Mouse (Mus musculus) frontal cortex, adult 2 months (tissue): Measurements from ENCODE around the gene Nop58. TPM values are rescaled to one million over a fixed set of nuclear protein-coding genes. Genes with fewer than 3 reads are reported as not detected.
"Not testable (repeated sequence)": the region's sequence is repeated elsewhere in the genome, so short reads cannot be mapped to it uniquely, and the experiment has no call there.

ENCODE experiments used
- DNase-seq, 2 experiments: peaks; one replicate each; pipeline ENCODE4 v3.0.0; 2022; ENCODE audit warnings: low spot score in 1 of 2; ENCODE audit errors: extremely low spot score in 1 of 2
- polyA plus RNA-seq: library from polyadenylated mRNA; depleted of rRNA; stranded (reverse); fragments of >200 nt; gene quantifications from 2 replicates; pipeline ENCODE4 v1.2.3, GENCODE M21; 2012; rRNA removed

Gene Nop58
- 20.2 and 25.2 TPM in 2 replicates for polyA plus RNA-seq

- peak; percentile 94 to 96 for DNase-seq
Observed at GRCm38 (mm10) chr1:59684819-59685755, at the start of gene Nop58. Gene Nop58 (plus strand): TSS chr1:59684971.

GRCm38 (mm10) chr1:59636349-59636748 lies 48.4 kb upstream of the Nop58 start:
- no peak for DNase-seq

- no peak for DNase-seq
Observed at GRCm38 (mm10) chr1:59638371-59638770, 46.4 kb upstream of the Nop58 start.

- DNase-seq, result no peak
Observed at GRCm38 (mm10) chr1:59642488-59642887, 42.3 kb upstream of the Nop58 start.

- not testable (repeated sequence) for DNase-seq
Observed at GRCm38 (mm10) chr1:59646502-59646901, 38.3 kb upstream of the Nop58 start.

GRCm38 (mm10) chr1:59651201-59651819 lies 33.5 kb upstream of the Nop58 start:
- DNase-seq, result no peak

- no peak for DNase-seq
Observed at GRCm38 (mm10) chr1:59653243-59653911, 31.4 kb upstream of the Nop58 start.

- no peak for DNase-seq
Observed at GRCm38 (mm10) chr1:59656244-59657171, 28.3 kb upstream of the Nop58 start.

- no peak for DNase-seq
Observed at GRCm38 (mm10) chr1:59663456-59664135, 21.2 kb upstream of the Nop58 start.

GRCm38 (mm10) chr1:59668871-59669270 lies 15.9 kb upstream of the Nop58 start:
- no peak for DNase-seq

- peak in 1 of 2 experiments; percentile 27 for DNase-seq
Observed at GRCm38 (mm10) chr1:59669962-59670630, 14.7 kb upstream of the Nop58 start.

GRCm38 (mm10) chr1:59670641-59671168 lies 14.1 kb upstream of the Nop58 start, which contains the start of gene Sumo1:
Gene Sumo1 (minus strand): TSS chr1:59670834.
- peak; percentile 77 to 91 for DNase-seq

GRCm38 (mm10) chr1:59673661-59674060 lies 11.1 kb upstream of the Nop58 start:
- DNase-seq, result no peak

GRCm38 (mm10) chr1:59683926-59684818 lies 599 bp upstream of the Nop58 start:
- peak in 1 of 2 experiments; percentile 15 for DNase-seq

- DNase-seq, result no peak
Observed at GRCm38 (mm10) chr1:59687493-59687892, 2.7 kb downstream of the Nop58 start.

- no peak for DNase-seq
Observed at GRCm38 (mm10) chr1:59690467-59690866, 5.7 kb downstream of the Nop58 start.

- no peak for DNase-seq
Observed at GRCm38 (mm10) chr1:59697751-59698150, 13.0 kb downstream of the Nop58 start.

- no peak for DNase-seq
Observed at GRCm38 (mm10) chr1:59698207-59698606, 13.4 kb downstream of the Nop58 start.
